Mouse (Mus musculus): ENCODE results near the gene Timeless.

DNA sequence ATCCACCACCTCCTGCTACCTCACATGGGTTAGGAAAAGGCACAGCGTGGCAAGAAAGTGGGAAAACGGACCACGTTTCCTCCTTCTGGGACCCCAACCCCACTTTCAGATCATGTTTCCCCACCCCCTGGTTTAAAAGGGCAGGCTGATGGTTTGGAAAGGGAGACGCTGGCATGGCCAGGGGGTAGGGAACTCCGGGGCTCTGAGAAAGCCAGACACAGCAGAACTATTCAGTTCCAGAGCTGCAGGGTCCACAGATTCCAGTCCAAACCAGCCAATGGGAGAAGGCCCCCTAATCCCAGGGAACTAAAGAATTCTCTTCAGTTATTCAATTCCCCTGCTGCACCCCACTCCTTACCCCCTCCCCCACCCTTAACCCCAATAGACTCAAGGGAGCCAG is 6.8 kb upstream of the Timeless start:
- TF ChIP-seq CTCF (IDR thresholded peaks at IDR 0.05; ENCODE audit: low read depth, low read length) (no peak), POLR2A (IDR thresholded peaks at IDR 0.05; ENCODE audit: borderline replicate concordance, low read depth, low read length) (no peak)

Measured in bone marrow macrophage, adult 2 months (primary cell).